Mouse (Mus musculus) hindbrain, embryonic 15.5 days (tissue): ENCODE measurements at regions not wholly inside any gene's neighbourhood (a gene's known extent, or its start where the extent isn't known, plus 50 kb on each side); places are given as distances from the start of the nearest gene placed in this dataset.
A peak's percentile ranks its signal among the peaks of the same experiment; 100 is the strongest.

Experiments
- ATAC-seq: fragments of 200-750 bp; cut with Nextera tagmentation; 2 replicates; pipeline ENCODE4 v1.8.0; 2017; ENCODE audit warnings: low read depth, moderate number of reproducible peaks, moderate TSS enrichment; ENCODE audit not compliant: low FRiP score
- H3K27ac ChIP-seq: fragments of 300-500 bp; sonication (generic); replicated peaks from 2 replicates; pipeline ENCODE4 v1.5.1; 2015; ENCODE audit warnings: mild to moderate bottlenecking, inconsistent platforms
- H3K27me3 ChIP-seq: fragments of 300-500 bp; sonication (generic); 2 replicates; pipeline ENCODE4 v1.6.1; 2015; ENCODE audit warnings: control low read depth, inconsistent platforms
- H3K36me3 ChIP-seq: fragments of 300-500 bp; sonication (generic); 2 replicates; pipeline ENCODE4 v1.6.1; 2015; ENCODE audit warnings: control low read depth, inconsistent platforms
- H3K4me1 ChIP-seq: fragments of 300-500 bp; sonication (generic); replicated peaks from 2 replicates; pipeline ENCODE4 v1.6.1; 2015; ENCODE audit warnings: control low read depth, inconsistent platforms
- H3K4me2 ChIP-seq: fragments of 300-500 bp; sonication (generic); 2 replicates; pipeline ENCODE4 v1.6.1; 2015; ENCODE audit warnings: moderate library complexity, mild to moderate bottlenecking, inconsistent platforms
- H3K4me3 ChIP-seq: fragments of 300-500 bp; sonication (generic); 2 replicates; pipeline ENCODE4 v1.5.1; 2015; ENCODE audit warnings: mild to moderate bottlenecking, inconsistent platforms
- H3K9ac ChIP-seq: fragments of 300-500 bp; sonication (generic); 2 replicates; pipeline ENCODE4 v1.6.1; 2015; ENCODE audit warnings: inconsistent platforms
- H3K9me3 ChIP-seq: fragments of 300-500 bp; sonication (generic); 2 replicates; pipeline ENCODE4 v1.6.1; 2016; ENCODE audit warnings: control low read depth, inconsistent platforms
- WGBS: fragments of 180-500 bp; shearing (Covaris S2); methylation state at CpG from one replicate; pipeline ENCODE4 v1.1.7; 2015; 5-methylcytosine and 5-hydroxymethylcytosine counted together

GRCm38 (mm10) chr17:78023507-78024355 is 176.3 kb upstream of the Crim1 start:
- Histone ChIP-seq H3K4me2 (no peak overlapping the region), H3K4me3 (no peak overlapping the region), H3K27me3 (no peaks in the 10 kb centered on the region), H3K36me3 (no peaks in the 10 kb centered on the region), H3K4me1 (peaks cover 19% of the 10 kb centered on the region; the same call in 1 of the 2 replicates), H3K27ac (no peak overlapping the region), H3K9ac (no peak overlapping the region), H3K9me3 (no peaks in the 10 kb centered on the region)
- ATAC-seq: no peak
- WGBS: 41% methylated on average over 8 of the region's 8 CpGs

GRCm38 (mm10) chr17:78024356-78024723 is 175.7 kb upstream of the Crim1 start:
- 0 out of 2 replicates have a peak, but pooled peaks have one; percentile 27 for ATAC-seq
- H3K4me2 ChIP-seq: no peak overlapping the region
- H3K27ac ChIP-seq: no peak overlapping the region
- no peaks in the 10 kb centered on the region for H3K9me3 ChIP-seq
- no peak overlapping the region for H3K4me3 ChIP-seq
- no peaks in the 10 kb centered on the region for H3K27me3 ChIP-seq
- H3K36me3 ChIP-seq: no peaks in the 10 kb centered on the region
- no peak overlapping the region for H3K9ac ChIP-seq
- H3K4me1 ChIP-seq: peaks cover 19% of the 10 kb centered on the region; the same call in 1 of the 2 replicates
- WGBS: 62% methylated on average over 3 of the region's 3 CpGs

- peak overlapping the region; percentile 1; the same call in 1 of the 2 replicates for H3K4me2 ChIP-seq
- H3K27me3 ChIP-seq: no peaks in the 10 kb centered on the region
- H3K27ac ChIP-seq: no peak overlapping the region
- peaks cover 19% of the 10 kb centered on the region; the same call in 1 of the 2 replicates for H3K4me1 ChIP-seq
- no peaks in the 10 kb centered on the region for H3K36me3 ChIP-seq
- no peaks in the 10 kb centered on the region for H3K9me3 ChIP-seq
- WGBS: 36% methylated on average over 7 of the region's 7 CpGs
- ATAC-seq: peak; percentile 30; the same call in 1 of the 2 replicates
- H3K4me3 ChIP-seq: no peak overlapping the region
- H3K9ac ChIP-seq: no peak overlapping the region
Measured at GRCm38 (mm10) chr17:78025294-78025693, 174.8 kb upstream of the Crim1 start.

- no peak for ATAC-seq
- no peaks in the 10 kb centered on the region for H3K36me3 ChIP-seq
- 77% methylated on average over 3 of the region's 3 CpGs for WGBS
Measured at GRCm38 (mm10) chr17:78035648-78036047, 164.4 kb upstream of the Crim1 start.

DNA sequence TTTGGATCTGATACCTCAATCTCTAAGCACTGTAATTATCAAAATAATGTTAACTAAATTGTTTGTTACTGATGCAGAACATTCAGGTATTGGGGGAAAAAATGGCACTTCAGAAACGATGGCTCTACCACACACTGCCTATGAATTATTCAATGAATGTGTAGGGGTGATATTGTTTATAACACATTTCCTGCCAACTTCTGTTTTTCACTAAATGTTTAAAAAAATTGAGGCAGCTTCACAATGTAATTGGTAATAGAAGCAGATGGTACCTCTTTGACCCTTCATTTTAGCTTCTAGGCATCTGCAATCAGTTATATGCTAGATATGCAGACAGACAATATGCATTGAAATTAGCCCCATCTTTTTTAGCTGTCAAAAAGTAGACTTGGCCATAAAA is 159.7 kb upstream of the Crim1 start:
- no peak overlapping the region for H3K4me3 ChIP-seq
- no peaks in the 10 kb centered on the region for H3K36me3 ChIP-seq
- no peaks in the 10 kb centered on the region for H3K4me1 ChIP-seq
- no peak overlapping the region for H3K9ac ChIP-seq
- H3K4me2 ChIP-seq: no peak overlapping the region
- no peak for ATAC-seq
- H3K27me3 ChIP-seq: no peaks in the 10 kb centered on the region
- no peak overlapping the region for H3K27ac ChIP-seq
- WGBS: 47% methylated on average over 1 of the region's 1 CpGs
- H3K9me3 ChIP-seq: no peaks in the 10 kb centered on the region

More at GRCm38 (mm10) chr17:78035648-78036047, 164.4 kb upstream of the Crim1 start:
- H3K27ac ChIP-seq: no peak overlapping the region
- no peak overlapping the region for H3K9ac ChIP-seq
- no peaks in the 10 kb centered on the region for H3K27me3 ChIP-seq
- H3K4me2 ChIP-seq: no peak overlapping the region
- H3K9me3 ChIP-seq: no peaks in the 10 kb centered on the region
- no peaks in the 10 kb centered on the region for H3K4me1 ChIP-seq
- H3K4me3 ChIP-seq: no peak overlapping the region

- H3K9ac ChIP-seq: no peak overlapping the region
- H3K9me3 ChIP-seq: no peaks in the 10 kb centered on the region
- H3K27me3 ChIP-seq: no peaks in the 10 kb centered on the region
- no peak overlapping the region for H3K4me2 ChIP-seq
- H3K4me3 ChIP-seq: no peak overlapping the region
- no peak overlapping the region for H3K27ac ChIP-seq
- 90% methylated on average over 4 of the region's 4 CpGs for WGBS
- H3K36me3 ChIP-seq: no peaks in the 10 kb centered on the region
- ATAC-seq: no peak
- no peaks in the 10 kb centered on the region for H3K4me1 ChIP-seq
Measured at GRCm38 (mm10) chr17:78041204-78041603, 158.8 kb upstream of the Crim1 start.

DNA sequence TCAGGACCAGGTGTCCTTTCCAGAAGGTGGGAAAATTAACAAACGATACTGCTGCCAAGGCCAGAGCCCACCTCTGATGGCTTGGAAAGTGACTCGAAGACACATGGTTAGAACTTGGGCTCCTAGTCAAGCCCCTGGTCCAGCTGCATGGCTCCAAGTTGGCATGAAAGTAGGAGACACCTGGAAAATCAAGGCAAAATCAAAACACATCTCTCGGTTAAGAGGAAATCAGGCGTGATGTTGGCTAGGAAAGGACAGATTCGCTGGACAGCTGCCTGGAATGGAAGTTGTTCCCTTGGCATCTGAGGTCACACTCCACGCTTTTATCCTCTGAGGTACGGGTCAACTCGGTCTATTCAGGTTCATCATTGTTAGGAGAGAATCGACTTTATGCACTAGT is 150.3 kb upstream of the Crim1 start:
- H3K4me3 ChIP-seq: no peak overlapping the region
- WGBS: 88% methylated on average over 9 of the region's 9 CpGs
- no peaks in the 10 kb centered on the region for H3K4me1 ChIP-seq
- no peak overlapping the region for H3K9ac ChIP-seq
- H3K9me3 ChIP-seq: no peaks in the 10 kb centered on the region
- ATAC-seq: no peak
- H3K27me3 ChIP-seq: no peaks in the 10 kb centered on the region
- H3K36me3 ChIP-seq: no peaks in the 10 kb centered on the region
- H3K27ac ChIP-seq: no peak overlapping the region
- no peak overlapping the region for H3K4me2 ChIP-seq

GRCm38 (mm10) chr17:78050203-78050602 is 149.8 kb upstream of the Crim1 start:
- no peak overlapping the region for H3K9ac ChIP-seq
- H3K27ac ChIP-seq: no peak overlapping the region
- no peak overlapping the region for H3K4me2 ChIP-seq
- H3K36me3 ChIP-seq: no peaks in the 10 kb centered on the region
- H3K9me3 ChIP-seq: no peaks in the 10 kb centered on the region
- no peak overlapping the region for H3K4me3 ChIP-seq
- 91% methylated on average over 7 of the region's 7 CpGs for WGBS
- no peaks in the 10 kb centered on the region for H3K4me1 ChIP-seq
- no peak for ATAC-seq
- no peaks in the 10 kb centered on the region for H3K27me3 ChIP-seq

- Histone ChIP-seq H3K36me3 (no peaks in the 10 kb centered on the region), H3K27ac (no peak overlapping the region), H3K9ac (no peak overlapping the region), H3K4me1 (no peaks in the 10 kb centered on the region), H3K9me3 (no peaks in the 10 kb centered on the region), H3K27me3 (no peaks in the 10 kb centered on the region), H3K4me2 (no peak overlapping the region), H3K4me3 (no peak overlapping the region)
- no peak for ATAC-seq
Measured at GRCm38 (mm10) chr17:78075892-78076291, 124.2 kb upstream of the Crim1 start.

DNA sequence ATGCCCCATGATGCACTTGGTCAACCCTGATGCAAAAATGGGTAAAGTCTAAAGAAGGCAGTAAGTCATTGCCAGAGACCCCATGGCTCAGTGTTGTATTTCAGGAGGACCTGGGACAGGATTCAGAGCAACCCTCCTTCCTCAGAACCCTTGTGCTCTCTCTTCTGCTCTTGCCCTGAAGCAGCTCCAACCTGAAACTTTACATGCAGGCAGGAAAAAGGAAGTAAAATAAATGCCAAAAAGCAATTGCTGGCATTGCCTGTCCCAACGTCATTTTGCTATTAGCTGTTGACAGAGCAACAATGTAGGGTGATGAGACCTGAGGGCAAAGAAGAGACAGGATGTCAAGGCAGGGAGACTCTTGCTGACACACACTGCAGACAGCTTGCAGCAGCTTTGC is 121.7 kb upstream of the Crim1 start:
- H3K27ac ChIP-seq: no peak overlapping the region
- no peak overlapping the region for H3K9ac ChIP-seq
- H3K27me3 ChIP-seq: no peaks in the 10 kb centered on the region
- H3K9me3 ChIP-seq: no peaks in the 10 kb centered on the region
- H3K4me2 ChIP-seq: no peak overlapping the region
- no peak for ATAC-seq
- WGBS: 41% methylated on average over 1 of the region's 1 CpGs
- no peaks in the 10 kb centered on the region for H3K36me3 ChIP-seq
- H3K4me3 ChIP-seq: no peak overlapping the region
- no peaks in the 10 kb centered on the region for H3K4me1 ChIP-seq

DNA sequence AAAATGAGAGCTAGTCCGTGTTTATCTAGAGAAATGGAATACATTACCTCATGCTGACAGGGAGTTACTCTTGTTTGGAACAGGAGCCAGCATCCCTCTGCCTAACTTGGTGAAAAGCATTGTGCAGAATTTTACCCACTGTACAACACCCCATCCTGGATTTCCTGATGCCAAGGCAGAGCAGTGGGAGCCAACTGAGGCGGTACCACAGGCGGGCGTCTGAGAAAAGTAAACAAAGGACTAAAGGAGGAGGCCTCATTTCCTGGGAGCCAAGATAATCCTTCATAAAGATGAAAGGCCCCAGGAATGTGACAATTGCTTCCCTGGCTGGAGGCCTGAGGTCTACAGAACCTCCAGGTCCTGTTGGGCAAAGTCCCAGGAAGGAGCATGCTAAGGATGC is 115.6 kb upstream of the Crim1 start:
- Histone ChIP-seq H3K9me3 (no peaks in the 10 kb centered on the region), H3K9ac (no peak overlapping the region), H3K27me3 (no peaks in the 10 kb centered on the region), H3K4me3 (no peak overlapping the region), H3K4me1 (no peaks in the 10 kb centered on the region), H3K27ac (no peak overlapping the region), H3K36me3 (no peaks in the 10 kb centered on the region), H3K4me2 (no peak overlapping the region)
- ATAC-seq: peak; percentile 19; the same call in 1 of the 2 replicates
- WGBS: 48% methylated on average over 4 of the region's 4 CpGs

DNA sequence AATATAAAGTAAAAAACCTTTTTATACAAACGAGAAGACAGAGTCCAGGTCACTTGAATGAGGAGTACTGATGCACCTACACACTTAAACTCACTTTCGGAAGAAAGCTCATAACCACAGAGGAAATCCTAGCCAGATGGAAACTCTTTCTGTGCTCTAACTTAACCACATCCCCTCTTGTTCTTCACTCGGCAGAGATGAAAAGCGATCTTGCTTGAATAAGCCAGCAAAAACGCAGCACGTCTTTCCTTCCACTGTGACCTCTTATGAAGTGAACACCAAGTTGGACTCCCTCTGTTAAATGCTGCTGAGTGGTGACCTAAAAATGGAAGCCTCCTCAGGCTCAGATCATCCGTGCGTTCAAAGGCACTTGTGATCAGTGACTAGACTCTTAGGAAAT is 113.1 kb upstream of the Crim1 start:
- no peak for ATAC-seq
- H3K4me1 ChIP-seq: no peaks in the 10 kb centered on the region
- no peaks in the 10 kb centered on the region for H3K36me3 ChIP-seq
- H3K27me3 ChIP-seq: no peaks in the 10 kb centered on the region
- 87% methylated on average over 8 of the region's 8 CpGs for WGBS
- no peak overlapping the region for H3K27ac ChIP-seq
- no peak overlapping the region for H3K9ac ChIP-seq
- no peak overlapping the region for H3K4me2 ChIP-seq
- H3K4me3 ChIP-seq: no peak overlapping the region
- H3K9me3 ChIP-seq: no peaks in the 10 kb centered on the region

DNA sequence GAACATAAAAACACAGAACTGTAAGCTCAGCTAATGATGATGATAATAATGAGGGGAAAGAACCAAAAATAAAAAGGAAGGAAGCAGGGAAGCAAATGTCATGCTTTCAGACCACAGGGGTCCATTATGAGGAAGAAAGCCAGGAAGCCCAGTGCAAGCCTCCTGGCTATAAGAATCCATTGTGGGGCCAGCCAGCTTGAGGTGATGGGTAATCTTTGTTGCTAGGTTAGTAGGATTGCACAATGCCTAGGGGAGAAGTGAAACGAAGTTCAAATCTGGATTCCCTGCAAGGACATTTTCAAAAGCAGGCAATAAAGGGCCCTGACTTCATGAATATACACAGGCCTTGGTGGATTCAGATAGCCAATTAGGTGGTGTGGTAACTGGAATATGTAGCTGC is 102.3 kb upstream of the Crim1 start:
- H3K4me1 ChIP-seq: no peaks in the 10 kb centered on the region
- H3K9ac ChIP-seq: no peak overlapping the region

More for the DNA sequence above, 102.3 kb upstream of the Crim1 start:
- Histone ChIP-seq H3K4me2 (no peak overlapping the region), H3K36me3 (no peaks in the 10 kb centered on the region), H3K27me3 (no peaks in the 10 kb centered on the region), H3K27ac (no peak overlapping the region), H3K4me3 (no peak overlapping the region), H3K9me3 (no peaks in the 10 kb centered on the region)
- ATAC-seq: no peak
- WGBS: 14% methylated on average over 1 of the region's 1 CpGs
